Mouse (Mus musculus): ENCODE data around the gene Gm3415.
"Not testable (repeated sequence)": the region's sequence is repeated elsewhere in the genome, so short reads cannot be mapped to it uniquely, and the experiment has no call there.

The Gm3415 gene

GRCm38 (mm10) chr5:146599216-146599615 lies 43.3 kb downstream of the Gm3415 start:
- DNase-seq (ENCODE audit: low spot score in 2 of 2), result not testable (repeated sequence)

GRCm38 (mm10) chr5:146599970-146600369 lies 44.0 kb downstream of the Gm3415 start:
- DNase-seq (ENCODE audit: low spot score in 2 of 2), result no peak

- DNase-seq (ENCODE audit: low spot score in 2 of 2), result no peak
These were observed 50.3 kb downstream of the Gm3415 start for GRCm38 (mm10) chr5:146606221-146606620.

GRCm38 (mm10) chr5:146606895-146607294 lies 51.0 kb downstream of the Gm3415 start:
- no peak for DNase-seq (ENCODE audit: low spot score in 2 of 2)

GRCm38 (mm10) chr5:146607816-146608215 lies 51.9 kb downstream of the Gm3415 start:
- DNase-seq (ENCODE audit: low spot score in 2 of 2), result no peak
